Mouse (Mus musculus): ENCODE results near the gene Cp. TPM values are rescaled to one million over a fixed set of nuclear protein-coding genes. Genes with fewer than 3 reads are reported as not detected.
"Not testable (repeated sequence)": the region's sequence is repeated elsewhere in the genome, so short reads cannot be mapped to it uniquely, and the experiment has no call there.

Cp gene
- polyA plus RNA-seq, 1 experiment from 2014 or later, result 3.1 TPM

- H3K4me1 ChIP-seq, result peaks cover 10% of the 10 kb centered on the region
Observed at GRCm38 (mm10) chr3:20036069-20036468, 79.2 kb downstream of the Cp start.

GRCm38 (mm10) chr3:20041461-20041860 is 84.6 kb downstream of the Cp start:
- H3K4me2 ChIP-seq (replicated peaks); H3K27ac ChIP-seq; H3K36me3 ChIP-seq; H3K9me3 ChIP-seq; H3K4me1 ChIP-seq; H3K9ac ChIP-seq; H3K4me3 ChIP-seq; ATAC-seq (ENCODE audit: low FRiP score, low read depth); H3K27me3 ChIP-seq (replicated peaks): not testable (repeated sequence)
- WGBS, result 94% methylated on average over 7 of the region's 7 CpGs

More at GRCm38 (mm10) chr3:20036069-20036468, 79.2 kb downstream of the Cp start:
- no peak for ATAC-seq (ENCODE audit: low FRiP score, low read depth)
- Histone ChIP-seq H3K9me3 (peaks cover 4% of the 10 kb centered on the region; the same call in 1 of the 2 replicates), H3K27me3 (replicated peaks) (no peaks in the 10 kb centered on the region), H3K4me2 (replicated peaks) (no peak overlapping the region), H3K27ac (no peak overlapping the region), H3K4me3 (no peak overlapping the region), H3K36me3 (no peaks in the 10 kb centered on the region), H3K9ac (no peak overlapping the region)
- WGBS, result 82% methylated on average over 4 of the region's 4 CpGs

- not testable (repeated sequence) for ATAC-seq (ENCODE audit: low FRiP score, low read depth); H3K4me3 ChIP-seq; H3K4me2 ChIP-seq (replicated peaks); H3K27me3 ChIP-seq (replicated peaks); H3K36me3 ChIP-seq; H3K9ac ChIP-seq; H3K27ac ChIP-seq; H3K9me3 ChIP-seq; H3K4me1 ChIP-seq
- WGBS, result 70% methylated on average over 3 of the region's 3 CpGs
Observed at GRCm38 (mm10) chr3:20044736-20045135, 87.9 kb downstream of the Cp start.

DNA sequence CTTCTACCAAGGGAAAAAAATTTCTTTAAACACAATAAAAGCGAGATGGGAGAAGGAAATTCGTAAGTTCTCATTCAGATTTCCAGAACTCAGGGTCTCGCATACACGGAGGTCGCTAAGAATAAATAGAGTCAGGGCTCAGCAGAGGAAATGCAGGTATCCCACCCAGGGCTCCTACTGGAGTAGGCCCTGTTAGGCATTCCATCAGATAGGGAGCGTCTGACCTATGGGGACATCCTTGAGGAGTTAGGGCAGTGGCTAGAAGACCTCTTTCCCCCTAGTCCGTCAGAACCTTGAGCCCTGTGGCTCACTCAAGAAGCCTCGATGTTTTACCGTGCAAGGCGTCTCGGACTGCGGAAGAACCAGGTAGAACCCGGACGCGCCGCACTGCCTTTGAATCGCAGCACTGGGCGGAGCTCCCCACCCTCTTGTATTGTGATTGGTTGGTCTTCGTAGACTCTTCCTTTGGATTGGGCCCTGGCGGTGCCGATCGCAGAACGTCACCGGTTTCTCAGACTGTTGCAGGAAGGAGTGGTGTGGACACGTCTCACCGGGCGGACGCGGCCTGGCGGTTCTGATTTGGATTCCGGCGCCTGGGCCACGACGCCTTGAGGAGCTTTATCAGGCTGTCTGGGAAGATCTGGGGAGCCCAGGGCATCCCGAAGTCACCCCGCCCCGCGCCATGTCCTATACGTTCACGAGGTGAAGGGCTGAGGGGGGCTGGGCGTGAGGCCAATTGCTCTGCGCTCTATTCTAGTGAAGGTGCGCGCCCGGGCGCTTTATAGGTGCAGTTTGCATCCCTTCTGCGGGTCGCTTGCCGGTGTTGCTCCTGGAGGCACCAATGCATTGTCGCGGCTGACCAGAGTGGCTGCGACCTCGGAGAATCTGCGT is 100.7 kb downstream of the Cp start, which contains the start of gene Hltf:
TSS of gene Hltf (plus strand) at position 506 of the 891 bp plus-strand sequence.
- ATAC-seq (ENCODE audit: low FRiP score, low read depth), result peak; percentile 100
- Histone ChIP-seq H3K27me3 (replicated peaks) (no peaks in the 10 kb centered on the region), H3K27ac (peak within 1 kb of the TSS; percentile 16; the same call in 1 of the 2 replicates), H3K9ac (peak within 1 kb of the TSS; percentile 55), H3K4me3 (peak within 1 kb of the TSS; percentile 65), H3K4me1 (peaks cover 6% of the 10 kb centered on the region), H3K4me2 (replicated peaks) (peak within 1 kb of the TSS; percentile 64), H3K36me3 (peaks cover 3% of the 10 kb centered on the region; the same call in 1 of the 2 replicates), H3K9me3 (no peaks in the 10 kb centered on the region)
- under 1% methylated on average over 51 of the region's 54 CpGs for WGBS

DNA sequence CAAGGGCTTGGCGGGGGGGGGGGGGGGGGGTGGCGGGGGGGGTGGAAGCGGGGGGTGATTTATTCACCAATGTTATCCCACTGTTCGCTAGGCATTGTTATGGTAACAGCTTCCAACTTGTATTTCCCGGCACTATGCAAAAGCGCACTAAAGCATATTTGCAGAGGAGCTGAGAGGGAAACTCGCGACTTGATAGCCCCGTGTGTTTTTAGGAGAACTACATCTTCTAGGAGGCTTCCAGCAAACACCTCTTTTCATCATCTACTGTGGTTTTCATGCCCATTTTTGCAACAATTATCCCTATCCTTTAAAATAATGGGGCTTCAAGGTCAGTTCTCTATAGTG is 101.3 kb downstream of the Cp start:
- no peaks in the 10 kb centered on the region for H3K9me3 ChIP-seq
- ATAC-seq (ENCODE audit: low FRiP score, low read depth), result peak; percentile 52
- H3K4me2 ChIP-seq (replicated peaks), result peak overlapping the region; percentile 64
- no peaks in the 10 kb centered on the region for H3K27me3 ChIP-seq (replicated peaks)
- H3K27ac ChIP-seq, result no peak overlapping the region
- peaks cover 6% of the 10 kb centered on the region for H3K4me1 ChIP-seq
- peak overlapping the region; percentile 55 for H3K9ac ChIP-seq
- 0% methylated on average over 7 of the region's 9 CpGs for WGBS
- H3K4me3 ChIP-seq, result peak overlapping the region; percentile 65
- peaks cover 6% of the 10 kb centered on the region; the same call in 1 of the 2 replicates for H3K36me3 ChIP-seq

Other genes with a start within 250 kb of the Cp start
- gene Hps3, start 78.3 kb downstream of the Cp start, polyA plus RNA-seq (2016; fragmentation: Nextera tagmentation; extraction: Ambion mirVana), result 12.4 and 15.3 TPM in 2 replicates
- 21.8 and 22.8 TPM in 2 replicates for gene Hltf, start 100.8 kb downstream of the Cp start, polyA plus RNA-seq (2016; fragmentation: Nextera tagmentation; extraction: Ambion mirVana)
- 25.3 and 27.0 TPM in 2 replicates for gene Gyg, start 198.3 kb downstream of the Cp start, polyA plus RNA-seq (2016; fragmentation: Nextera tagmentation; extraction: Ambion mirVana)

Measured in neural tube, embryonic 12.5 days (tissue).